Mouse (Mus musculus) small intestine, adult 10 weeks (tissue): Measurements from ENCODE around the gene Gstm5. TPM values are rescaled to one million over a fixed set of nuclear protein-coding genes. Genes with fewer than 3 reads are reported as not detected.

Experiments used
- polyA plus RNA-seq: library from polyadenylated mRNA; stranded (reverse); fragments of 350-450 nt; fragmentation: Illumina TruSeq; extraction: RNeasy Lipid Tissue Mini Kit (QIAGEN cat#74804); gene quantifications from one replicate; pipeline ENCODE4 v1.2.3, GENCODE M21; 2014; ENCODE audit warnings: low replicate concordance

The Gstm5 gene
- polyA plus RNA-seq: 24.6 TPM

DNA sequence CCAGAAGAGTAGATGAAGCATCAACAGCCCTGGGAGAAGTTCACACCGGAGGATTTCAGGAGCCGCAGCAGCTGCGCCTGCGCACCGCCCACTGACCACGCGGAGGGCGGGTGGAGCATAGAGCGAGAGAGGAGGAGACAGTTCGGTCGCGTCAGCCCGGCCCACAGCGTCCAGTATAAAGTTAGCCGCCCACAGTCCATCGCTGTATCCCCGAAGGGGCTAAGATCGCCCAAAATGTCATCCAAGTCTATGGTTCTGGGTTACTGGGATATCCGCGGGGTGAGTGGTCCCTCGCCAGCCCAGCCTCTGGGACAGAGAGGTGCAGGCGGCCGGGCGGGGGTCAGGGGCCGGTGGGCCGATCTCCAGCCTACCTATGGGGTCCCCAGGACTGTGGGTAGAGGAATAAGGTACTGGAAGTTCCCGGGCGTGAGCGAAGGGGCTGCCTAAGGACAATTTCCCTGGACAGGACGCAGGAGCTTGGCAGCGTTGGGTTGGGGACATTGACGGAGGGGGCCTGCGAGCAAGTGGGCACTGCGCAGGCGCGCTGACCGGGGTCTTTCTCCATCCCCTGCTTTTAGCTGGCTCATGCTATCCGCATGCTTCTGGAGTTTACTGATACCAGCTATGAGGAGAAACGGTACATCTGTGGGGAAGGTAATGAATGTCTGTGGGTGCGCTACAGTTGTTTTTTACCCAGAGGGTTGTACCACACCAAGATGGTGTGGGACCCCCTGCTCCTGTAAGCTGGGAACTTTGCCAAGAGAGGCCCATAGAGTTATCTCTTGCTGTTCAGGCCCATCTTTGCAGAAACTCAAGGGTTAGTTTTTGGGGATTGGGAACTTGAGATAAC is at the start of gene Gstm5:
TSS of gene Gstm5 (plus strand) at position 102 of the 850 bp plus-strand sequence.

DNA sequence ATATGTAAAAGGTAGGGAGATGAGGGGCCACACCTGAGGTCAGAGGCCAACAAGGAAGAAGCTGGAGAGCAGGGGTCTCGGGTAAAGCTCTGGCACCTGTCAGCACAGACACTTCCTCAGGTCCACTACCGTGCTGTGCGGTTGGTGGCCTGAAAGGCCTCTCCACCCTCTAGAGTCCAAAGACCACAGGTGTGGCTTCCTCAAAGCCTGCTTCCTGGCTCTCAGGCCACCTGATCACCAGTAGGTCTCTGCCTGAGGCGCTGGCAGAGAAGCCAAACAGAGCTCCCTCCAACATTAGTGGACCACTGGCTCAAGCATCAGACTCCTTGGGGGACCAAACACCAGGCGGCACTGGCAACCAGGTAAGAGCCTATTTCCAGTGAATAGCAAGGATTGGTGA is 18.6 kb upstream of the Gstm5 start, which contains the start of gene Eps8l3:
TSS of gene Eps8l3 (plus strand) at position 225 of the 400 bp plus-strand sequence.

DNA sequence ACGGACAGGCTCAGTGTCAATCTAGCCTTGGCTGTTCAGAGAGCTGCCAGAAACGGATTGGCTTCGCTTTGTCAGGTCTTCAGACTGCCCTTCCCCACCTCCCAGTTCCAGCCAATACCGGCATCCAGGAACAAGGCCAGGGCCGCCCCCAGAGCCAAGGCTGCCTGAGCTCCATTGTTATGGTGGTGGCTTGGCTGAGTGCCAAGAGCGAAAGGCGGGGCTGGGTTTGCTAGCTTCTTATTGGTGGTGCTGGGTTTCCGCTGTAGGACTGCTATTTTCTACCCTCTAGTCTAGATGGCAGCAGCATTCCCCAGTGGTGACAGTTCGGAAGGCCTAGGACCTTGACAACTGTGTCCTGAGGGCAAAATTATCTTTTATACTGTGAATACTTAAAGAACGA is 36.0 kb downstream of the Gstm5 start, which contains the start of gene Gstm7:
TSS of gene Gstm7 (minus strand) at position 148 of the 400 bp plus-strand sequence.

DNA sequence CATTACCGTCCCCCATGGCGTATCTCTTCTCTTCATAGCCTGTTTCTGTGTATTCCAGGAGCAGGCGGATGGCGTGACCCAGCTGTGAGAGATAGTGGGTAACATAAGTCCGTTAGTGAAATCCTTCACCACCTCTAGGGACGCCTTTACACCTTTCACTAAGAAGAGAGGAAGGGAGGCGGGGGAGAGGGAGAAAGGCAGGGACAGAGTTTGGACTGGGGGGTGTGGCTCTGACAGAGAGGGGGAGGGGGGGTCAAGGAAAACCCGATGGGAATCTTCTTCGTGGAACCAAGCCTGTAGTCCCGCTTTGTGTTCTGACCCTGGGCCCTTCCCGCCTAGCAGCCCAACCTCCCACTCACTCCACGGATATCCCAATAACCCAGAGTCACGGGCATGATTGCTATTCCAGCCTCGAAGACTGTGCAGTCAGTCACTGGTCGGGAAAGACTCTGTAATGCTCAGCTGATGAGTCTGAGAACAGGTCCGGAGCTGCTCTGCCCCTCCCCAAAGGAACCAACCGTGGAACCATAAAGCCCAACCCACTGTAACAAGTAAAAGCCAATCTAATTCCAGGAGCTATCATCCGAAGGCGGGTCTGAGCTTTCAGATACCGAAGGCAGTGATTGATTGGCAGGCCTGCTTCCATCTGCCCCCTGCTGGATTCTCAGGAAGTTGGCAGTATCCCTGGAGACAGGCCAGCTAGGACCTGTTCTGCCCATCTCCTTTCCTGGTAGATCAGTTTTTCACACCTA is 47.8 kb downstream of the Gstm5 start, which contains the start of gene Gstm6:
TSS of gene Gstm6 (minus strand) at position 511 of the 752 bp plus-strand sequence.

Other genes with a start within 250 kb of the Gstm5 start
- gene Ahcyl1, start 199.3 kb upstream of the Gstm5 start, polyA plus RNA-seq: 654 TPM
- 7.1 TPM for gene Csf1, start 135.4 kb upstream of the Gstm5 start, polyA plus RNA-seq
- 73.5 TPM for gene Eps8l3, start 18.6 kb upstream of the Gstm5 start, polyA plus RNA-seq
- gene Gstm7, start 36.0 kb downstream of the Gstm5 start, polyA plus RNA-seq: 6.3 TPM
- gene Gstm6, start 47.9 kb downstream of the Gstm5 start, polyA plus RNA-seq: 87.2 TPM
- gene Gstm3, start 73.5 kb downstream of the Gstm5 start, polyA plus RNA-seq: 182 TPM
- 49.4 TPM for gene Gstm2, start 90.6 kb downstream of the Gstm5 start, polyA plus RNA-seq
- 30.0 TPM for gene Gstm1, start 122.2 kb downstream of the Gstm5 start, polyA plus RNA-seq
- 8.7 TPM for gene Gstm4, start 149.1 kb downstream of the Gstm5 start, polyA plus RNA-seq
- 4.9 TPM for gene Ampd2, start 190.8 kb downstream of the Gstm5 start, polyA plus RNA-seq
- 1.3 TPM for gene Gnat2, start 197.0 kb downstream of the Gstm5 start, polyA plus RNA-seq